Mouse (Mus musculus) bone marrow, adult 2 months (tissue): ENCODE data around the gene Igsf23.

Experiments used
- CTCF ChIP-seq: fragments of 200-500 bp; IDR thresholded peaks from 2 replicates; pipeline ENCODE4 v1.5.1; 2011; ENCODE audit warnings: low read length, control low read depth; ENCODE audit not compliant: control insufficient read depth, insufficient read depth
- POLR2A ChIP-seq: fragments of 200-500 bp; IDR thresholded peaks from 2 replicates; pipeline ENCODE4 v1.6.1; 2011; ENCODE audit warnings: low read depth, mild to moderate bottlenecking, control low read depth, low read length, borderline replicate concordance; ENCODE audit not compliant: control insufficient read depth

GRCm38 (mm10) chr7:19914558-19914957, 36.0 kb downstream of the Igsf23 start:
- TF ChIP-seq POLR2A (no peak), CTCF (no peak)
